Mouse (Mus musculus) G1E (cell line): Measurements from ENCODE around the gene Uck2.

ENCODE experiments used
- CTCF ChIP-seq: IDR thresholded peaks from 2 replicates; pipeline ENCODE4 v1.5.1; 2012; ENCODE audit warnings: low read depth, low read length, inconsistent platforms, mixed read lengths
- GATA2 ChIP-seq: IDR thresholded peaks from 2 replicates; pipeline ENCODE4 v1.6.1; 2012; ENCODE audit warnings: low read depth, low read length, inconsistent platforms, borderline replicate concordance
- POLR2AphosphoS5 ChIP-seq: IDR thresholded peaks from 2 replicates; pipeline ENCODE4 v1.6.1; 2012; ENCODE audit warnings: low read depth, low read length, inconsistent platforms; ENCODE audit not compliant: insufficient replicate concordance

DNA sequence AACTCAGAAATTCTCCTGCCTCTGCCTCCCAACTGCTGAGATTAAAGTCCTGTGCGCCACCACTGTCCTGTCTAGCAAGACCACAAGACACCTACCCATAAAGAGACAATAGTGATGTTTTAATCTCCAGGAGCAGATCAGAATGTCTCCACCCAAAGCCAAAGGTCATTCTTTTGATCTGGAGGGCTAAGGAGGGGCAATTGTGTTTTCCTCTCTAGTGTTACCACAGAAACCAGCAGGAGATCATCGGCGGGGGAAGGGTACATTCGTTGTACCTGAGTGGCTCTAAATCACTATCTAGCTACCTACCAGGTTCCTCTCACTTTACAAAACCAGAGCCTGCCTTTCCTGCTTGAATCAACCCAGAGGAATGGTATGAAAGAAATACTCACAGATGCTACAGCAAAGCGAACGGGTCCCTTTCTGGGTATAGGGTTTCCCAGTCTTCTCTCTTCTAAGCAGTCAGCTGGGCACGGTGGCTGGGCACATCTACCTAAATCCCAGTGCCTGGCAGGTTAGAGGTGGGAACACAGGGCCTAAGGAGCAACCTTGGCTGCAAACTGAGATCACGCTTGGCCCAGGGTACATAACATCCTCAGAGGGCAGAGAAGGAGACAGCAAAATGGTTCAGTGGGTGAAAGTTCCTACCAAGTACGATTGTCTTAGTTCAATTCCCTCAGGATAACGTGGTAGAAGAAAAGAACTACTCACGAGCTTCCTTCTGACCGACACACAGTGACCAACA, 10.3 kb downstream of the Uck2 start:
- no peak for TF ChIP-seq CTCF
- no peak for TF ChIP-seq POLR2AphosphoS5
- TF ChIP-seq GATA2 = no peak
